In genomic region chr5:44164233-44164776, GRCm38 (mm10) we compare ENCODE assay signal across 24 mouse cellular contexts.
DNase-seq lines count a peak whose midpoint lies in the region; ATAC-seq and TF ChIP-seq lines count a peak whose summit lies in the region.
"Had no signal": no experiment of that assay in that cellular context is flagged by ENCODE, and none has a peak within 500 bp of the region (broad histone marks: within the 10 kb centered on the region; RNA-seq: fewer than 3 reads in every experiment).

No protein-coding gene starts in this region.

- H3K9me3 ChIP-seq in CH12.LX (replicated peaks; ENCODE audit: low read length), result no peaks in the 10 kb centered on the region
- no peaks in the 10 kb centered on the region for H3K9me3 ChIP-seq in limb, embryonic 10.5 days (replicated peaks)
- H3K9me3 ChIP-seq: embryonic facial prominence, embryonic 13.5 days; embryonic facial prominence, embryonic 15.5 days; forebrain, embryonic 10.5 days; forebrain, embryonic 12.5 days had no signal

- no peak for TF ChIP-seq RAD21 in CH12.LX (IDR thresholded peaks at IDR 0.05; ENCODE audit: low read depth, low read length)

- peaks cover 13 to 55% of the 10 kb centered on the region in 2 experiments for H3K4me1 ChIP-seq in CH12.LX (ENCODE audit: control insufficient read depth in 1 of 2, insufficient read depth in 2 of 2)
- H3K4me1 ChIP-seq in limb, embryonic 10.5 days, result no peaks in the 10 kb centered on the region
- H3K4me1 ChIP-seq: embryonic facial prominence, embryonic 15.5 days; forebrain, embryonic 12.5 days had no signal

- peak overlapping the region; percentile 50 for H3K9ac ChIP-seq in CH12.LX (ENCODE audit: insufficient read depth, low read depth)
- H3K9ac ChIP-seq: embryonic facial prominence, embryonic 13.5 days; embryonic facial prominence, embryonic 15.5 days; forebrain, embryonic 12.5 days had no signal

- 0 out of 2 replicates have a peak, but pooled peaks have one; percentile 22 for ATAC-seq in common myeloid progenitor, adult 5-6 weeks (replicated peaks; ENCODE audit: low read depth, poor library complexity, severe bottlenecking)
- ATAC-seq: activated CD4-positive, CD25-positive, alpha-beta regulatory T cell, adult 4 months; CD4-positive, CD25-positive, alpha-beta regulatory T cell, adult 4 months; forebrain, embryonic 14.5 days; forebrain, embryonic 16.5 days; Patski had no signal

- TF ChIP-seq EP300 in CH12.LX (IDR thresholded peaks at IDR 0.05; ENCODE audit: low read length), result peak; percentile 86

- no peaks in the 10 kb centered on the region for H3K36me3 ChIP-seq in CH12.LX (replicated peaks in 1 of 2; ENCODE audit: control insufficient read depth in 1 of 2, insufficient read depth in 1 of 2, low read length in 1 of 2)
- no peaks in the 10 kb centered on the region for H3K36me3 ChIP-seq in splenic B cell, adult 2 months (ENCODE audit: control insufficient read depth, insufficient read depth, low read length, poor library complexity, severe bottlenecking)
- H3K36me3 ChIP-seq in limb, embryonic 10.5 days, result no peaks in the 10 kb centered on the region
- H3K36me3 ChIP-seq: embryonic facial prominence, embryonic 13.5 days; embryonic facial prominence, embryonic 15.5 days; forebrain, embryonic 10.5 days; forebrain, embryonic 12.5 days had no signal

- peak overlapping the region; percentile 85 for H3K27ac ChIP-seq in CH12.LX (ENCODE audit: insufficient read depth, low read depth)
- H3K27ac ChIP-seq in limb, embryonic 10.5 days, result no peak overlapping the region
- H3K27ac ChIP-seq: embryonic facial prominence, embryonic 13.5 days; embryonic facial prominence, embryonic 15.5 days; forebrain, embryonic 10.5 days; forebrain, embryonic 12.5 days had no signal

- dilution Hi-C loops in CH12.LX (cut with MboI; ENCODE audit: extremely low pct_ligation_motif_present, extremely low pct_unique_long_range_greater_than_20kb, low sequenced_read_pairs), result no loop called here

- TF ChIP-seq POLR2A in CH12.LX (IDR thresholded peaks at IDR 0.05; ENCODE audit: low read depth, low read length), result no peak

- no peaks in the 10 kb centered on the region for H3K27me3 ChIP-seq in CH12.LX (replicated peaks)
- no peaks in the 10 kb centered on the region for H3K27me3 ChIP-seq in splenic B cell, adult 2 months (ENCODE audit: control insufficient read depth, insufficient read depth, low read length, poor library complexity, severe bottlenecking)
- H3K27me3 ChIP-seq in limb, embryonic 10.5 days (ENCODE audit: low read depth, poor library complexity, severe bottlenecking), result no peaks in the 10 kb centered on the region
- H3K27me3 ChIP-seq: embryonic facial prominence, embryonic 13.5 days; embryonic facial prominence, embryonic 15.5 days; forebrain, embryonic 12.5 days; Patski had no signal

- peak; percentile 8 to 27 for DNase-seq in B cell, adult 2 months
- DNase-seq in CH12.LX (ENCODE audit: extremely low read depth), result peak; percentile 94
- DNase-seq in splenic B cell, adult 2 months (ENCODE audit: low read depth, low spot score), result peak; percentile 57
- DNase-seq in cerebellum, postnatal 10 days, result no peak
- no peak for DNase-seq in limb, embryonic 10.5 days (ENCODE audit: low spot score)
- DNase-seq in thymus, postnatal 4 days, result no peak
- DNase-seq: adrenal gland, adult 8-10 months; adrenal gland, postnatal 14 days; adrenal gland, postnatal 36 days; cerebellum, adult 18-20 months; cerebellum, adult 8-10 months; cerebellum, adult 9-11 months; embryo, embryonic 11 days had no signal

- H3K79me2 ChIP-seq in CH12.LX (replicated peaks; ENCODE audit: control insufficient read depth, extremely low read depth, insufficient read depth, poor library complexity, severe bottlenecking), result no peaks in the 10 kb centered on the region

- in situ Hi-C loops in CH12.LX (cut with MboI; ENCODE audit: low pct_ligation_motif_present, low pct_unique_long_range_greater_than_20kb, low sequenced_read_pairs), result loop anchor here (10.0 kb wide), 2 partner anchors 50 to 90 kb away; no protein-coding TSS in a partner anchor

- 63% methylated on average over 7 of the region's 7 CpGs for WGBS in limb, embryonic 10.5 days

- peak overlapping the region in 1 of 3 experiments; percentile 28 for H3K4me3 ChIP-seq in CH12.LX (replicated peaks in 1 of 3; ENCODE audit: low read depth in 2 of 3, low read length in 2 of 3, poor library complexity in 1 of 3)
- H3K4me3 ChIP-seq in limb, embryonic 10.5 days, result no peak overlapping the region
- H3K4me3 ChIP-seq: embryonic facial prominence, embryonic 13.5 days; embryonic facial prominence, embryonic 15.5 days; erythroblast, embryonic 14.5 days; forebrain, embryonic 10.5 days; forebrain, embryonic 12.5 days had no signal

- H3K4me2 ChIP-seq in CH12.LX (ENCODE audit: insufficient read depth, low read depth, poor library complexity, severe bottlenecking), result peak overlapping the region; percentile 73
- H3K4me2 ChIP-seq: embryonic facial prominence, embryonic 13.5 days; embryonic facial prominence, embryonic 15.5 days; forebrain, embryonic 12.5 days had no signal

- TF ChIP-seq CTCF in CH12.LX (conservative IDR thresholded peaks at IDR 0.05 in 1 of 2, IDR thresholded peaks at IDR 0.05 in 1 of 2; ENCODE audit: low read depth in 2 of 2, low read length in 2 of 2), result no peak

TF ChIP-seq in CH12.LX, 34 proteins besides CTCF, POLR2A, EP300 and RAD21:
- peak; percentile 61; the same call in 1 of the 2 replicates for TF ChIP-seq MAZ (IDR thresholded peaks at IDR 0.05; ENCODE audit: low read depth, low read length)
- no peak for TF ChIP-seq PAX5 (IDR thresholded peaks at IDR 0.05; ENCODE audit: low read length)
- peak; percentile 74; the same call in 1 of the 2 replicates for TF ChIP-seq RCOR1 (conservative IDR thresholded peaks at IDR 0.05; ENCODE audit: low read depth, low read length)
- peak; percentile 25; the same call in 1 of the 2 replicates for TF ChIP-seq ZMIZ1 (IDR thresholded peaks at IDR 0.05; ENCODE audit: low read depth, low read length)
- TF ChIP-seq CHD1 (IDR thresholded peaks at IDR 0.05; ENCODE audit: low read depth, low read length), result no peak
- TF ChIP-seq USF2 (conservative IDR thresholded peaks at IDR 0.05; ENCODE audit: low read depth, low read length), result no peak
- peak; percentile 65; the same call in 1 of the 2 replicates for TF ChIP-seq SIN3A (IDR thresholded peaks at IDR 0.05; ENCODE audit: low read length)
- peak; percentile 46; the same call in 1 of the 2 replicates for TF ChIP-seq HCFC1 (IDR thresholded peaks at IDR 0.05; ENCODE audit: low read depth, low read length)
- TF ChIP-seq ETS1 (conservative IDR thresholded peaks at IDR 0.05; ENCODE audit: low read depth, low read length), result peak; percentile 90
- TF ChIP-seq MYC (IDR thresholded peaks at IDR 0.05; ENCODE audit: low read depth, low read length), result peak; percentile 64; the same call in 1 of the 2 replicates
- no peak for TF ChIP-seq ELF1 (IDR thresholded peaks at IDR 0.05; ENCODE audit: low read depth, low read length)
- no peak for TF ChIP-seq KAT2A (IDR thresholded peaks at IDR 0.05; ENCODE audit: insufficient replicate concordance, low read length)
- TF ChIP-seq ZKSCAN1 (IDR thresholded peaks at IDR 0.05; ENCODE audit: borderline replicate concordance, low read depth, low read length), result no peak
- TF ChIP-seq MAFK (IDR thresholded peaks at IDR 0.05; ENCODE audit: insufficient replicate concordance, low read length), result peak; percentile 33; the same call in 1 of the 2 replicates
- TF ChIP-seq TBP (conservative IDR thresholded peaks at IDR 0.05; ENCODE audit: low read depth, low read length), result peak; percentile 69
- peak; percentile 53; the same call in 1 of the 2 replicates for TF ChIP-seq CHD2 (IDR thresholded peaks at IDR 0.05; ENCODE audit: low read length)
- TF ChIP-seq BHLHE40 (IDR thresholded peaks at IDR 0.05; ENCODE audit: low read depth, low read length), result peak; percentile 94
- no peak for TF ChIP-seq POLR2AphosphoS2 (IDR thresholded peaks at IDR 0.05; ENCODE audit: low read depth, low read length)
- no peak for TF ChIP-seq UBTF (IDR thresholded peaks at IDR 0.05; ENCODE audit: low read depth, low read length)
- no peak for TF ChIP-seq USF1 (IDR thresholded peaks at IDR 0.05; ENCODE audit: low read depth, low read length)
- TF ChIP-seq TCF12 (IDR thresholded peaks at IDR 0.05; ENCODE audit: low read depth, low read length), result peak; percentile 64; the same call in 1 of the 2 replicates
- no peak for TF ChIP-seq NRF1 (IDR thresholded peaks at IDR 0.05; ENCODE audit: low read depth, low read length)
- no peak for TF ChIP-seq SMC3 (IDR thresholded peaks at IDR 0.05; ENCODE audit: low read depth, low read length)
- no peak for TF ChIP-seq ZC3H11A (IDR thresholded peaks at IDR 0.05; ENCODE audit: low read depth, low read length)
- peak; percentile 17; the same call in 1 of the 2 replicates for TF ChIP-seq NELFE (IDR thresholded peaks at IDR 0.05; ENCODE audit: low read depth, low read length)
- no peak for TF ChIP-seq GABPA (IDR thresholded peaks at IDR 0.05; ENCODE audit: insufficient replicate concordance, low read depth, low read length)
- peak; percentile 52; the same call in 1 of the 2 replicates for TF ChIP-seq JUN (IDR thresholded peaks at IDR 0.05; ENCODE audit: insufficient read depth, low read depth, low read length)
- peak; percentile 76; the same call in 1 of the 2 replicates for TF ChIP-seq MEF2A (IDR thresholded peaks at IDR 0.05; ENCODE audit: borderline replicate concordance, low read depth, low read length)
- 0 out of 2 replicates have a peak, but pooled peaks have one; percentile 19 for TF ChIP-seq JUND (conservative IDR thresholded peaks at IDR 0.05; ENCODE audit: low read depth, low read length)
- peak; percentile 79 for TF ChIP-seq ZNF384 (IDR thresholded peaks at IDR 0.05; ENCODE audit: low read depth, low read length)
- peak; percentile 68; the same call in 1 of the 2 replicates for TF ChIP-seq IRF4 (IDR thresholded peaks at IDR 0.05; ENCODE audit: low read depth, low read length)
- TF ChIP-seq MXI1 (IDR thresholded peaks at IDR 0.05; ENCODE audit: low read depth, low read length), result no peak
- TF ChIP-seq E2F4 (IDR thresholded peaks at IDR 0.05; ENCODE audit: insufficient replicate concordance, low read depth, low read length), result no peak
- peak; percentile 55; the same call in 1 of the 2 replicates for TF ChIP-seq MAX (IDR thresholded peaks at IDR 0.05; ENCODE audit: low read length)

Comparison
In these comparisons a context has a peak if more than half of its experiments do, and no peak if none do; other contexts are left out.
1. DNase-seq: peak in B cell, adult 2 months (2 of 2), CH12.LX (single experiment) and splenic B cell, adult 2 months (single experiment); none in cerebellum, postnatal 10 days (0 of 2), limb, embryonic 10.5 days (single experiment) and thymus, postnatal 4 days (single experiment).